Mouse (Mus musculus) midbrain, embryonic 11.5 days (tissue): ENCODE data around the gene Gm20503. TPM values are rescaled to one million over a fixed set of nuclear protein-coding genes. Genes with fewer than 3 reads are reported as not detected.

Experiments used
- ATAC-seq: fragments of 200-750 bp; cut with Nextera tagmentation; 2 replicates; pipeline ENCODE4 v1.8.0; 2017; ENCODE audit warnings: moderate TSS enrichment, moderate library complexity; ENCODE audit not compliant: low FRiP score
- DNase-seq: peaks from one replicate; pipeline ENCODE4 v3.0.0; 2015; ENCODE audit warnings: low spot score; ENCODE audit errors: missing footprints
- H3K27ac ChIP-seq: fragments of 300-500 bp; sonication (generic); 2 replicates; pipeline ENCODE4 v1.5.1; 2014; ENCODE audit warnings: low read depth, low read length
- H3K27me3 ChIP-seq: fragments of 300-500 bp; sonication (generic); 2 replicates; pipeline ENCODE4 v1.6.1; 2014; ENCODE audit warnings: mild to moderate bottlenecking, low read length, moderate library complexity, mixed read lengths; ENCODE audit not compliant: control insufficient read depth, insufficient read depth
- H3K36me3 ChIP-seq: fragments of 300-500 bp; sonication (generic); 2 replicates; pipeline ENCODE4 v1.6.1; 2014; ENCODE audit warnings: mild to moderate bottlenecking, low read length, moderate library complexity, mixed read lengths; ENCODE audit not compliant: control insufficient read depth, insufficient read depth
- H3K4me1 ChIP-seq: fragments of 300-500 bp; sonication (generic); 2 replicates; pipeline ENCODE4 v1.6.1; 2014; ENCODE audit warnings: low read length; ENCODE audit not compliant: control insufficient read depth, insufficient read depth
- H3K4me2 ChIP-seq: fragments of 300-500 bp; sonication (generic); 2 replicates; pipeline ENCODE4 v1.6.1; 2014; ENCODE audit warnings: mild to moderate bottlenecking, moderate library complexity
- H3K4me3 ChIP-seq: fragments of 300-500 bp; sonication (generic); 2 replicates; pipeline ENCODE4 v1.5.1; 2014; ENCODE audit warnings: low read depth, low read length
- H3K9ac ChIP-seq: fragments of 300-500 bp; sonication (generic); 2 replicates; pipeline ENCODE4 v1.6.1; 2014; ENCODE audit warnings: low read length
- H3K9me3 ChIP-seq: fragments of 300-500 bp; sonication (generic); 2 replicates; pipeline ENCODE4 v1.6.1; 2016; ENCODE audit warnings: low read length; ENCODE audit not compliant: control insufficient read depth
- WGBS: fragments of 180-500 bp; shearing (Covaris S2); extraction: QIAGEN DNeasy Blood & Tissue Kit; methylation state at CpG from one replicate; pipeline ENCODE4 v1.1.7; 2014; 5-methylcytosine and 5-hydroxymethylcytosine counted together
- polyA plus RNA-seq: library from polyadenylated mRNA; unstranded; fragments of >200 nt; fragmentation: Nextera tagmentation; extraction: Ambion mirVana; gene quantifications from 2 replicates; pipeline ENCODE4 v1.2.1, GENCODE M21; 2014

Gm20503 gene
- polyA plus RNA-seq, 1 experiment from 2014 or later = 7.8 TPM

GRCm38 (mm10) chr4:59016922-59017321, 13.9 kb downstream of the Gm20503 start:
- Histone ChIP-seq H3K4me1 (no peaks in the 10 kb centered on the region), H3K4me3 (no peak overlapping the region), H3K9me3 (no peaks in the 10 kb centered on the region), H3K9ac (no peak overlapping the region), H3K27me3 (no peaks in the 10 kb centered on the region), H3K36me3 (no peaks in the 10 kb centered on the region), H3K27ac (no peak overlapping the region), H3K4me2 (no peak overlapping the region)
- WGBS = 92% methylated on average over 2 of the region's 2 CpGs
- DNase-seq (no peak), ATAC-seq (no peak)

GRCm38 (mm10) chr4:59034325-59034917, 31.4 kb downstream of the Gm20503 start:
- Histone ChIP-seq H3K27me3 (no peaks in the 10 kb centered on the region), H3K36me3 (no peaks in the 10 kb centered on the region), H3K4me1 (0 out of 2 replicates have a peak, but pooled peaks cover 2% of the 10 kb centered on the region), H3K27ac (no peak overlapping the region), H3K4me3 (peak overlapping the region; percentile 75), H3K9me3 (no peaks in the 10 kb centered on the region), H3K4me2 (peak overlapping the region; percentile 76), H3K9ac (peak overlapping the region; percentile 89; the same call in 1 of the 2 replicates)
- peak; percentile 84 for DNase-seq
- ATAC-seq = peak; percentile 23
- 77% methylated on average over 10 of the region's 10 CpGs for WGBS

- Histone ChIP-seq H3K9me3 (no peaks in the 10 kb centered on the region), H3K27me3 (no peaks in the 10 kb centered on the region), H3K36me3 (no peaks in the 10 kb centered on the region), H3K9ac (peak within 1 kb of the TSS; percentile 89), H3K27ac (peak within 1 kb of the TSS; percentile 57), H3K4me3 (peak within 1 kb of the TSS; percentile 75), H3K4me1 (0 out of 2 replicates have a peak, but pooled peaks cover 2% of the 10 kb centered on the region), H3K4me2 (peak within 1 kb of the TSS; percentile 76)
- ATAC-seq (peak; percentile 89), DNase-seq (peak; percentile 96)
- 3% methylated on average over 75 of the region's 76 CpGs for WGBS
These were observed 32.1 kb downstream of the Gm20503 start, which contains the start of gene Gng10 for GRCm38 (mm10) chr4:59034918-59035785. Gng10 (plus strand) TSS chr4:59035088.

- 54% methylated on average over 18 of the region's 18 CpGs for WGBS
- H3K4me2 ChIP-seq = peak overlapping the region; percentile 76
These were observed 32.9 kb downstream of the Gm20503 start for GRCm38 (mm10) chr4:59035786-59036350.

DNA sequence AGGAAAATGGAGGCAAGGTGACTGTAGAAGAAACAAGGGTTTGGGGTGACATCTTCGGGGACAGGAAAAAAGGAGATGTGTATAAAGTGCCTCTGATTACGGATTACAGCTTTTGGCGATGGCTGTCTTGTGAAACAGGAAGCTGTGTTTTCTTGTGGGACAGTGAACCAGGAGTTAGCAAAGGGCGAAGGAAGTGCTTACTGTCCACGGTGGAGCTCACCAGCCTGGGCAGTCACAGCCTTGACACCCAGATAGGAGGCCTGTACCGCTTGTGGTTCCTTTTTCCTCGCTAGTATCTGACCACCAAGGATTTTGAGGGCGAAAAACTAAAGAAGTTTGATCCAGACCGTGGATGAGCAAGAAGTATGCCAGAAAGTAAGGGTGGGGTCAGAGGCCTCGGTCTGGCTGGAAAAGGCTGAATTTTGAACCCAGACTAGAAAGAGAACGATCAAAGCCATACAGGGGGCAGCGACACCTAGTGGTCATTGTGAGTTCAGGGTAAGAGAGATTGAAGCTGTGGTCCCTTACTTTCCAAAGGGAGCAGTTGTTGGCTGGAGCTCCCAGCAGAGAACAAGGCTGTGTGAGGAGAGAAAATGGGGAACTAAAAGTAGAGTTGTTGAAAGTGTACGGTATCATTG, 33.6 kb downstream of the Gm20503 start:
- peak; percentile 18 for ATAC-seq
- no peak overlapping the region for H3K4me2 ChIP-seq

More at GRCm38 (mm10) chr4:59035786-59036350, 32.9 kb downstream of the Gm20503 start:
- Histone ChIP-seq H3K9ac (peak overlapping the region; percentile 89), H3K4me1 (0 out of 2 replicates have a peak, but pooled peaks cover 2% of the 10 kb centered on the region), H3K27ac (peak overlapping the region; percentile 57; the same call in 1 of the 2 replicates), H3K4me3 (peak overlapping the region; percentile 75), H3K9me3 (no peaks in the 10 kb centered on the region), H3K27me3 (no peaks in the 10 kb centered on the region), H3K36me3 (no peaks in the 10 kb centered on the region; the same call in 1 of the 2 replicates)
- DNase-seq (no peak), ATAC-seq (peak; percentile 38)

GRCm38 (mm10) chr4:59037525-59037924, 34.5 kb downstream of the Gm20503 start:
- Histone ChIP-seq H3K4me2 (no peak overlapping the region), H3K4me3 (no peak overlapping the region), H3K27me3 (no peaks in the 10 kb centered on the region), H3K9ac (no peak overlapping the region), H3K36me3 (no peaks in the 10 kb centered on the region; the same call in 1 of the 2 replicates), H3K27ac (no peak overlapping the region), H3K9me3 (no peaks in the 10 kb centered on the region), H3K4me1 (0 out of 2 replicates have a peak, but pooled peaks cover 2% of the 10 kb centered on the region)
- WGBS = 76% methylated on average over 3 of the region's 3 CpGs
- ATAC-seq (no peak), DNase-seq (peak; percentile 82)

More for the DNA sequence above, 33.6 kb downstream of the Gm20503 start:
- DNase-seq = peak; percentile 95
- Histone ChIP-seq H3K36me3 (no peaks in the 10 kb centered on the region; the same call in 1 of the 2 replicates), H3K27me3 (no peaks in the 10 kb centered on the region), H3K9ac (no peak overlapping the region), H3K27ac (no peak overlapping the region), H3K9me3 (no peaks in the 10 kb centered on the region), H3K4me3 (no peak overlapping the region), H3K4me1 (0 out of 2 replicates have a peak, but pooled peaks cover 2% of the 10 kb centered on the region)
- 49% methylated on average over 13 of the region's 13 CpGs for WGBS

DNA sequence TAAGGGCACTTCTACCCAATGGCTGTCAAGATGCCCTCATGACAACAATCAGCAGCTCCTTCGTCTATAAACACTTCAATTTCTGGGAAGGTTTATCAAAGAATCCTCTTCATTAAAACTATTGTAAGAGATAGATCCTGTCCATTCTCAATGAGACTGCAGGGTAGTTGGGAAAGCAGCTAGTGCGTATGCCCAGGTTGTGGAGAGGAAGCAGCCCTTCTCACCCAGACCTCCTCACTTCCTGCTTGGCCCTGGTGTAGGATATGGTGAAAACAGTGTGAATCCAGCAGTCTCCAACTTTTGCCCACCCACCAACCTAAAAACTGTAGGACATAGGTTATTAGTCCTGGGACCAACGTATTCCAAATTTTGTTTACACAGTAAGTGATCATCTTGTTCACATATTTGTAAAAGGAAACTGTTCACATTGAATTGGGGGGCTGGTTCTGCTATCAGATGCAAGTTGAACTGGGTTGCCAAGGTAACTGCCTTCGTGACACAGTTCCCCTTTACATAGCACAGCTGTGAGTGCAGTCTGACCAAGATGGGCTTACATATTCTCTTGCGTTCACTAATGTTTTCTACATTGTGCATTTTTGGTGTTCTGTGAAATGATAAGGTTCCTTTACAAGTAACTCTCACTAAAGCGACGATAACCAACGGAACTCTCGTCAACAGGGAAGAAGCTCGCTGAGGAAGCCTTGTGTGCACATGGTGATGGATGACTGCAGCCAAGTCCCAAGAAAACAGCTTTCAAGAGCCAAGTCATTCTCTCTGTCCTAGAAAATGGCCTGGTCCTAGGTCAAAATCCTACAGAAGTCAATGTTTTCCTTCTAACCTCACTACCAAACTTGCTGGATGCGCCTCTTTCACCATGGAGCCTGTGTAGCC, 37.6 kb downstream of the Gm20503 start:
- ATAC-seq = no peak
- 88% methylated on average over 11 of the region's 11 CpGs for WGBS
- H3K4me2 ChIP-seq = no peak overlapping the region
- no peaks in the 10 kb centered on the region for H3K9me3 ChIP-seq
- DNase-seq = no peak
- H3K4me1 ChIP-seq = 0 out of 2 replicates have a peak, but pooled peaks cover 2% of the 10 kb centered on the region
- no peaks in the 10 kb centered on the region for H3K27me3 ChIP-seq
- H3K9ac ChIP-seq = no peak overlapping the region
- H3K4me3 ChIP-seq = no peak overlapping the region
- no peaks in the 10 kb centered on the region; the same call in 1 of the 2 replicates for H3K36me3 ChIP-seq
- H3K27ac ChIP-seq = no peak overlapping the region

DNA sequence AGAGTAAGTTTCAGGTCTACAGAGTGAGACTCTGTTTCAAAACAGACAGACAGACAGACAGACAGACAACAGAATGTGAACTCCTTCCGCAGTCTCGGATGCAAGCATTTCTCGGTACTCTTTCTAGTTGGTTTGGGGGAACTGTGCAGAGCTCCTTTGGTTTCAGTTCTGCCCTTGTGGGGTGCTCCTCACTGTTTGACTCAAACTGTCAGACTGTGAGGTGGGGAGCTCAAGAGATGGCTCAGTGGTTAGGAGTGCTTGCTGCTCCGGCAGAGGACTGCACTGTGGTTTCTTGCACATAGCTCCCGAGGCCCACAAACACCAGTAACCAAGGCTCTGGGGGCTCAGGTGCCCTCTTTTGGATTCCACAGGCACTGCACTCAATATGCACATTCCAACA, 40.1 kb downstream of the Gm20503 start:
- Histone ChIP-seq H3K27ac (no peak overlapping the region), H3K4me1 (no peaks in the 10 kb centered on the region), H3K36me3 (no peaks in the 10 kb centered on the region; the same call in 1 of the 2 replicates), H3K4me3 (no peak overlapping the region), H3K9ac (no peak overlapping the region), H3K9me3 (no peaks in the 10 kb centered on the region), H3K27me3 (no peaks in the 10 kb centered on the region), H3K4me2 (no peak overlapping the region)
- DNase-seq (no peak), ATAC-seq (no peak)
- WGBS = 98% methylated on average over 5 of the region's 5 CpGs
